Mouse (Mus musculus) lung, embryonic 16.5 days (tissue): ENCODE measurements at regions not wholly inside any gene's neighbourhood (a gene's known extent, or its start where the extent isn't known, plus 50 kb on each side); places are given as distances from the start of the nearest gene placed in this dataset.
A peak's percentile ranks its signal among the peaks of the same experiment; 100 is the strongest.

Experiments
- ATAC-seq: fragments of 200-750 bp; cut with Nextera tagmentation; 2 replicates; pipeline ENCODE4 v1.8.0; 2017; ENCODE audit warnings: low read depth, mild to moderate bottlenecking, moderate library complexity
- H3K27ac ChIP-seq: fragments of 300-500 bp; sonication (generic); 2 replicates; pipeline ENCODE4 v1.5.1; 2014; ENCODE audit warnings: mild to moderate bottlenecking, control low read depth, low read length
- H3K27me3 ChIP-seq: fragments of 300-500 bp; sonication (generic); 2 replicates; pipeline ENCODE4 v1.6.1; 2014; ENCODE audit warnings: low read depth, low read length, mixed read lengths; ENCODE audit not compliant: control insufficient read depth, insufficient read depth
- H3K36me3 ChIP-seq: fragments of 300-500 bp; sonication (generic); 2 replicates; pipeline ENCODE4 v1.6.1; 2014; ENCODE audit warnings: low read length; ENCODE audit not compliant: control insufficient read depth, insufficient read depth
- H3K4me1 ChIP-seq: fragments of 300-500 bp; sonication (generic); replicated peaks from 2 replicates; pipeline ENCODE4 v1.6.1; 2014; ENCODE audit warnings: low read length, mixed read lengths; ENCODE audit not compliant: control insufficient read depth, insufficient read depth
- H3K4me2 ChIP-seq: fragments of 300-500 bp; sonication (generic); 2 replicates; pipeline ENCODE4 v1.6.1; 2014; ENCODE audit warnings: low read depth, low read length, control low read depth
- H3K4me3 ChIP-seq: fragments of 300-500 bp; sonication (generic); 2 replicates; pipeline ENCODE4 v1.5.1; 2014; ENCODE audit warnings: mild to moderate bottlenecking, low read length, control low read depth
- H3K9ac ChIP-seq: fragments of 300-500 bp; sonication (generic); 2 replicates; pipeline ENCODE4 v1.6.1; 2014; ENCODE audit warnings: low read length, control low read depth
- H3K9me3 ChIP-seq: fragments of 300-500 bp; sonication (generic); 2 replicates; pipeline ENCODE4 v1.6.1; 2016; ENCODE audit warnings: low read length; ENCODE audit not compliant: control insufficient read depth
- WGBS: fragments of 180-500 bp; shearing (Covaris S2); extraction: QIAGEN DNeasy Blood & Tissue Kit; methylation state at CpG from one replicate; pipeline ENCODE4 v1.1.7; 2014; 5-methylcytosine and 5-hydroxymethylcytosine counted together

DNA sequence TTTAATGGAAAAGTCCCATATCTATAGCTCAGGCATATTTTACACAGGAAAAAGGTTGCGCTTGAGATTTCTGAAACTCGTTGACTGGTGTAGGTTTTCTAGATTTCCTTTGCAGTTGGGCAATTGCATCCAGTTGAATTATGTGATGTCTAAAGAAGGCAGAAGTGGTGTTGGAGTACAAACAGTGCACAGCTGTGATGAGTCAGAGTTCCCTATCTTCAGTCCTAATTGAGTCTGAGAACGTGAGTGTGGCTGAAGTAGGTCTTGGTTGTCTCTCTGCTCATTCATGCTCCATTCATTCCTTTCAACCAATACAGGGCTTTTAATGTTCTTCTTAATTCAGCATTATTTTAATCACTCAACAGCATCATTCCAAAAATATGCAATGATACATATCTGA lies 142.9 kb upstream of the Dpyd start:
- Histone ChIP-seq H3K27me3 (no peaks in the 10 kb centered on the region), H3K4me1 (no peaks in the 10 kb centered on the region), H3K27ac (no peak overlapping the region), H3K4me2 (no peak overlapping the region), H3K9me3 (no peaks in the 10 kb centered on the region), H3K36me3 (no peaks in the 10 kb centered on the region), H3K9ac (no peak overlapping the region), H3K4me3 (no peak overlapping the region)
- no peak for ATAC-seq
- 49% methylated on average over 3 of the region's 3 CpGs for WGBS

DNA sequence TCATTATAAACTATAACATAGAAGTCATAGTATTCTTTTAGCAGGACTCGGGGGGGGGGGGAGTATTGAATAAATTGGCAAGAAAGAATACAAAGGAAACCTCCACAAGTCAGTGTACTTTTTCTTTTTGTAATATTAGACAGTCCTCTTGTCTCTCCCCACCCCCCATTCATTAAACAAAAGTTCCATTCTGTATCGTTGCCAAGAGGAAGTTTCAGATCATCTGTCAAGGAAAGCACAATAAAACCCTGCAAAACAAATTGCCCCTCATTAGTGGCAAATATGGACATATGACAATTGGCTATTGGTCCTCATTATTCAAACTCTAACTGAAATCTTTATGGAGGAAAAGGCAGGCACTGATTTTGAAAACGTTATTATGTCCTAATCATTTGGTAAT lies 140.2 kb upstream of the Dpyd start:
- no peaks in the 10 kb centered on the region for H3K36me3 ChIP-seq
- no peak overlapping the region for H3K4me3 ChIP-seq
- no peak overlapping the region for H3K9ac ChIP-seq
- ATAC-seq, result no peak
- 29% methylated on average over 3 of the region's 3 CpGs for WGBS
- no peaks in the 10 kb centered on the region for H3K4me1 ChIP-seq
- H3K9me3 ChIP-seq, result no peaks in the 10 kb centered on the region
- no peak overlapping the region for H3K4me2 ChIP-seq
- no peaks in the 10 kb centered on the region for H3K27me3 ChIP-seq
- H3K27ac ChIP-seq, result no peak overlapping the region

DNA sequence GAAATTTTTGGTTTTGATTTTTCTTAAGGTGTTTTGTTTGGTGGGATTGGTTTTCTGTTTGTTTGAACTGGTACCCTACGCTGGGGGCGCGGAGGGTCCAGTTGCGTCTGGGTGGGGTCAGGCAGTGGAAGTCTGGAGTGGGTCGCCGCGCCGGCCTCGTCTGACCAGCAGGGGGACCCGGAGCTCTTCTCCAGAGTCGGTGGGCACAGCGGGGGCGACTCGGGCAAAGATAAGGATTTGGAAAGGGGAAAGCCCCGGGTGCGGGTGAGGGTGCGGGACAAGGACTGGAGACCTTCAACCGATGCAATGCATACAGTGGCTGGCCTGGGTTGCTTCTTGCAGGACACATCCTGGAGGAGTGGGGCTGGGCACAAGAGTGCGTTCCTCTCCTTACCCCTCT lies 136.2 kb upstream of the Dpyd start:
- peak overlapping the region; percentile 27 for H3K4me3 ChIP-seq
- peak overlapping the region; percentile 52 for H3K4me2 ChIP-seq
- 3% methylated on average over 19 of the region's 19 CpGs for WGBS
- peaks cover 9% of the 10 kb centered on the region for H3K27me3 ChIP-seq
- H3K27ac ChIP-seq, result no peak overlapping the region
- no peaks in the 10 kb centered on the region for H3K9me3 ChIP-seq
- H3K36me3 ChIP-seq, result no peaks in the 10 kb centered on the region
- peak; percentile 43 for ATAC-seq
- H3K4me1 ChIP-seq, result 0 out of 2 replicates have a peak, but pooled peaks cover 5% of the 10 kb centered on the region
- H3K9ac ChIP-seq, result no peak overlapping the region

DNA sequence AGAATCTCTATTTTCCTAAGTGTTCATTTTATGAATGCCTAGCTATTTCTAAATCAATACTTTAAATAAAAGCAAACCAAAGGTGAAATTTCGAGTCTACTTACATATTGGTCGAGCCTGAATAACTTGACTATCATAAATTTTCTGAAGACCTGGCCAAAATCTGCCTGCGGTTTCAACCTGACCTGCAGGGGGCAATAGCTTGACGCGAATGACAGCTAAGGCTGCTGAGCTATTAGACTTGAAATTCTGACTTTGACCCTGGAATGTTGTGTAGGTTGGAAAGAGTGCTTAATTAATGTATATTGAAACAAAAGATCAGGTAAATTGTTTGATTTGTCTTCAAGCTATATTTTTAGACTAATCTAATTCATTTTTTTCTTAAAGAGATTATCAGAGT lies 133.4 kb upstream of the Dpyd start:
- WGBS, result under 1% methylated on average over 5 of the region's 5 CpGs
- Histone ChIP-seq H3K4me2 (no peak overlapping the region), H3K4me3 (no peak overlapping the region), H3K9me3 (no peaks in the 10 kb centered on the region), H3K9ac (no peak overlapping the region), H3K27ac (no peak overlapping the region), H3K4me1 (peaks cover 11% of the 10 kb centered on the region; the same call in 1 of the 2 replicates), H3K27me3 (peaks cover 32% of the 10 kb centered on the region), H3K36me3 (no peaks in the 10 kb centered on the region)
- ATAC-seq, result no peak

DNA sequence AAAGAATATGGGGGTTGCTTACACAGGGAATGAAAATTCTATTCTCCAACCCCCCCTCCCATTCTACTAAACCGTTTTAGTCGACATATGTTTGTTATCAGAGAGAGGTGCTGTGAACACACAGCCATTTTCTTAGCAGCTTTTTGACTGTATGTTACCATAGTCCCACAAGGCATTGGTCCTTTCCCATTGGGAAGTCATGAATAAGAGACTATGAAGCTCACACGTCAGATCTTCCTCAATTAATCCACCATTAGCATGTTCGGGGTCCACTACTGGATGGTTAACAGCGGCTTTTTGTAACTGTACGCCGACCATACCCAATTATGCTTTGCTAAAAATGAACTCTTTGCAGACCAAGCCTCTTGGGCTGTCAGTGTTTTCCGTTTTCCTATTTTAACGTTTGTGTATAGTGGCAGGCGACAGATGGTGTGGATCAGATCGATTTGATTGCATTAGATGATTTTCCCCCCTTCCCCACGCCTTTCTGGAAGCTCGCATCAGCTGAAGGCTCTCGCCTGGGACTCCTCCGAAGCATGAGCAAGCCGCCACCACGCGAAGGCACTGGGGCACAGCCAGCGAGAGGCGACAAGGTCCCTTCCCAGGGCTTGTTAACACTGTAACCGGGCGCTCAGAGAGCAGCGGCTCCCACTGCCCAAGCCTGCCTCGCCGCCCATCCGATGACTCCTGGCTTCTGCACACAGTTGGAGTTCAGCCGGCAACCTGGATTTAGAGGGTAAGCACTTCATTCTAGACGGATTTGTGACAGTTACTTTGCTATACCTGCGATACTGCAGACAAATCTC lies 131.9 kb upstream of the Dpyd start:
- ATAC-seq, result no peak
- 8% methylated on average over 29 of the region's 29 CpGs for WGBS

DNA sequence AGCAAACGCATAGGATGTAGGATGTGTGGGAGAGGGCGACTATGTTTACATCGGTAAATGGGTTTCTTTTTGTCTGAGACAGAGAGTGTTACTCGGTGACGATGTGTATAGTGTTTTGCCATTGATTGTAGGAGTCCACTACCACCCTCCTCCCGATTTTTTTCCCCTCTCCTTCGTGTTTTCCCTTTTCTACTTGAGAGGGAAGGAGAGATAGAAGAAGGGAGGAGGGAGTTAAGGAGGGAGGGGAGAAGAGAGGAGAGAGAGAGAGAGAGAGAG lies 131.4 kb upstream of the Dpyd start:
- peaks cover 12% of the 10 kb centered on the region for H3K4me1 ChIP-seq
- H3K36me3 ChIP-seq, result no peaks in the 10 kb centered on the region
- H3K4me2 ChIP-seq, result peak overlapping the region; percentile 44
- whole genome bisulfite sequencing, result 1% methylated on average over 7 of the region's 7 CpGs
- H3K4me3 ChIP-seq, result peak overlapping the region; percentile 24; the same call in 1 of the 2 replicates
- no peak overlapping the region for H3K27ac ChIP-seq
- H3K27me3 ChIP-seq, result peaks cover 38% of the 10 kb centered on the region
- no peak for ATAC-seq
- H3K9me3 ChIP-seq, result no peaks in the 10 kb centered on the region
- no peak overlapping the region for H3K9ac ChIP-seq

More for the DNA sequence above, 131.9 kb upstream of the Dpyd start:
- peaks cover 12% of the 10 kb centered on the region for H3K4me1 ChIP-seq
- no peaks in the 10 kb centered on the region for H3K36me3 ChIP-seq
- peak overlapping the region; percentile 44 for H3K4me2 ChIP-seq
- no peaks in the 10 kb centered on the region for H3K9me3 ChIP-seq
- peak overlapping the region; percentile 24 for H3K4me3 ChIP-seq
- H3K27me3 ChIP-seq, result peaks cover 38% of the 10 kb centered on the region
- H3K27ac ChIP-seq, result no peak overlapping the region
- no peak overlapping the region for H3K9ac ChIP-seq

DNA sequence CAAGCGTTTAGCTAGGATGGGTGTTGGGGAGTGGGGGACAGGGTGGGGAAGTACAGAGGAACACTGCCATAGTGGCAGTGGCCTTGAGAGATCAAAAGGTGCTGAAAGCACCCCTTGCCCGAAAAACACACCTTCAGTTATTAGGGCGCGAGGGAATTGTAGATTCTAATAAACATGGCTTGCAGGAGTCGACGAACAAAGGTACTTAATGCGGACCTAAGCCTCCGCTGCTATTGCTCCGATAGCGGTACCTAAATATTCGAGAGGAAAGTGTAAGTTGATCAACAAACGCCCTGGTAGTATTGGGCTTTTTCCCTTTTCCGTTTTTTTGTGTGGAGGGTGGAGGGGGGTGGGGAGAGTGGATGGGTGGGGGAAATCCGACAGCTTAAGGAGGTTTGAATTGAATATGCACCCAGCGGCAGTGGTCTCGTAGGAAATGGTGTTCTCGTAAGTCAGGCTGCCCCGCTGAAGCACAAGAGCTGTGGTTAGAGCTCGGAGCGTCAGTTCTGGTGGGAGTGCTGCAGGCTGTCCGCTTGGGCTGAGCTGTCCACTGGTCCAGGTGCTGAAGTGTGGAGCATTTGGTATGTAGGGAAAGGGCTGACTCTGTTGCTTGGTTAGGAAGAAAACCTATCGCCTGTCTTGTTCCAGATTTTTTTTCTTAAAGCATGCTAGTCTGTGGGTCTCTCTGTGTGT lies 130.8 kb upstream of the Dpyd start:
- H3K9me3 ChIP-seq, result no peaks in the 10 kb centered on the region
- WGBS, result 2% methylated on average over 22 of the region's 22 CpGs
- H3K4me1 ChIP-seq, result peaks cover 12% of the 10 kb centered on the region
- H3K27me3 ChIP-seq, result peaks cover 38% of the 10 kb centered on the region
- no peak overlapping the region for H3K9ac ChIP-seq
- H3K4me2 ChIP-seq, result peak overlapping the region; percentile 53
- peak overlapping the region; percentile 27 for H3K4me3 ChIP-seq
- H3K27ac ChIP-seq, result no peak overlapping the region
- H3K36me3 ChIP-seq, result no peaks in the 10 kb centered on the region
- ATAC-seq, result peak; percentile 84

DNA sequence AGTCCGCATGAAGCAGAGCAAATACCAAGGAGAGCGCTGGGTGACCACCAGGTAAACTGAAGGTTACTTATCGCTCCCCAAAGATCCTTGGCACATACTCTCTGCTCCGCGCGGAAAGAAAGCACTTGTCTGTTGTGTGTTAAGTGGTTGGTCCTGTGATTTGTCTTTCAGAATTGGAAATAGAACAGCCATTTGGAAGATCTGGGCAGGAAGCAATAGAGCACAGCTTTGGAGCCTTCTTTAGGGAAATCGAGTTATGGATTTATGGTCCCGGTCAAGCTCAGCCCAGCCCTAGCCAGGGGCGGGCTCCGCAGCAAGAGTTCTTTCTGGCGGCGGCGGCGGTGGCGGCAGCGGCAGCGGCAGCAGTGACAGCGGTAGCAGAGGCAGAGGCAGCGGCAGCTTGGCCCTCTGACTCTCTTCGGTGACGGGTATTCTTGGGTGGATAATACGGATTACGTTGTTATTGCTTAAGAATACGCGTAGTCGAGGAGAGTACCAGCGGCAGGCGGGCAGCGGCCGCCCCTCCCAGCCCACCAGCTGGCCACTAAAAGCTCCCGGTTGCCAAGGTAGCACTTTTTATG lies 128.4 kb upstream of the Dpyd start:
- H3K36me3 ChIP-seq, result no peaks in the 10 kb centered on the region
- 1% methylated on average over 31 of the region's 31 CpGs for WGBS
- H3K4me2 ChIP-seq, result peak overlapping the region; percentile 69
- ATAC-seq, result no peak
- H3K4me1 ChIP-seq, result peaks cover 12% of the 10 kb centered on the region
- no peak overlapping the region for H3K9ac ChIP-seq
- no peaks in the 10 kb centered on the region for H3K9me3 ChIP-seq
- H3K27me3 ChIP-seq, result peaks cover 40% of the 10 kb centered on the region
- H3K27ac ChIP-seq, result no peak overlapping the region
- peak overlapping the region; percentile 53 for H3K4me3 ChIP-seq

DNA sequence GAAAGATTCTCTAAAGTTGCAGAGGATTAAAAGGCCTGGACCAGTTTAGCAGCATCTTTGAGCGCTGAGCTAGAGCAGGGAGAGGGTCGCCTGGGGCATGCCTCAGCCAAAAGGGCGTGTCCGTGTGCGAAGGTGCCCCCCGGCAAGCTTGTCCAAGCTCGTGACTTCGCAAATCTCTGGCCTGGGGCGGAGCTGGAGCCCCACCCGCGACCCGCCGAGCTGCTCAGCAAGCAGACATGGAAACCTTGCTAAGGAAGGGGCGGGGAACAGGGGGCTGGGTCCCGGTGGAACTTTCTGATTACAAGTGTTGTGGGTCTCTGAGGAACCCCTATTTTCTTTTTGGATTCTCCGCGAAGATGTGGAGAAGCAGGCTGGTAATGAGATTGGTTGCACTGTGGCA lies 127.6 kb upstream of the Dpyd start:
- Histone ChIP-seq H3K9ac (no peak overlapping the region), H3K4me2 (peak overlapping the region; percentile 69), H3K9me3 (no peaks in the 10 kb centered on the region), H3K27ac (no peak overlapping the region), H3K36me3 (no peaks in the 10 kb centered on the region), H3K4me1 (peaks cover 12% of the 10 kb centered on the region), H3K27me3 (peaks cover 40% of the 10 kb centered on the region), H3K4me3 (peak overlapping the region; percentile 53)
- under 1% methylated on average over 17 of the region's 17 CpGs for WGBS
- ATAC-seq, result no peak
